Mouse (Mus musculus): ENCODE results near the gene Macf1. TPM values are rescaled to one million over a fixed set of nuclear protein-coding genes. Genes with fewer than 3 reads are reported as not detected.

Macf1 gene
- polyA plus RNA-seq, 1 experiment, result 62.9 TPM

- 58% methylated on average over 12 of the region's 12 CpGs for WGBS
- Histone ChIP-seq H3K36me3 (ENCODE audit: control insufficient read depth, insufficient read depth, low read length) (peaks cover 14% of the 10 kb centered on the region), H3K4me1 (ENCODE audit: control insufficient read depth, insufficient read depth, low read length) (peaks cover 12% of the 10 kb centered on the region), H3K27ac (ENCODE audit: insufficient read depth, low read depth, low read length) (peak overlapping the region; percentile 88), H3K4me3 (ENCODE audit: insufficient read depth, low read depth, low read length) (no peak overlapping the region), H3K27me3 (replicated peaks; ENCODE audit: control insufficient read depth, insufficient read depth, low read length) (no peaks in the 10 kb centered on the region)
- TF ChIP-seq POLR2A (IDR thresholded peaks at IDR 0.05; ENCODE audit: low read depth, low read length) (no peak), CTCF (conservative IDR thresholded peaks at IDR 0.05; ENCODE audit: insufficient read depth, insufficient read length, low read depth, low read length) (no peak)
- DNase-seq, result peak; percentile 77
Measured at GRCm38 (mm10) chr4:123374316-123375008, 309.7 kb downstream of the Macf1 start.

GRCm38 (mm10) chr4:123363555-123363954 is 320.6 kb downstream of the Macf1 start:
- no peak for DNase-seq
- Histone ChIP-seq H3K4me3 (ENCODE audit: insufficient read depth, low read depth, low read length) (no peak overlapping the region), H3K36me3 (ENCODE audit: control insufficient read depth, insufficient read depth, low read length) (peaks cover 26% of the 10 kb centered on the region), H3K27ac (ENCODE audit: insufficient read depth, low read depth, low read length) (no peak overlapping the region), H3K4me1 (ENCODE audit: control insufficient read depth, insufficient read depth, low read length) (no peaks in the 10 kb centered on the region), H3K27me3 (replicated peaks; ENCODE audit: control insufficient read depth, insufficient read depth, low read length) (no peaks in the 10 kb centered on the region; the same call in 1 of the 2 replicates)
- WGBS, result 79% methylated on average over 4 of the region's 4 CpGs
- TF ChIP-seq POLR2A (IDR thresholded peaks at IDR 0.05; ENCODE audit: low read depth, low read length) (no peak), CTCF (conservative IDR thresholded peaks at IDR 0.05; ENCODE audit: insufficient read depth, insufficient read length, low read depth, low read length) (no peak)

GRCm38 (mm10) chr4:123360771-123361170 is 323.4 kb downstream of the Macf1 start:
- Histone ChIP-seq H3K4me3 (ENCODE audit: insufficient read depth, low read depth, low read length) (no peak overlapping the region), H3K27ac (ENCODE audit: insufficient read depth, low read depth, low read length) (no peak overlapping the region), H3K27me3 (replicated peaks; ENCODE audit: control insufficient read depth, insufficient read depth, low read length) (no peaks in the 10 kb centered on the region), H3K4me1 (ENCODE audit: control insufficient read depth, insufficient read depth, low read length) (no peaks in the 10 kb centered on the region), H3K36me3 (ENCODE audit: control insufficient read depth, insufficient read depth, low read length) (peaks cover 16% of the 10 kb centered on the region)
- TF ChIP-seq POLR2A (IDR thresholded peaks at IDR 0.05; ENCODE audit: low read depth, low read length) (no peak), CTCF (conservative IDR thresholded peaks at IDR 0.05; ENCODE audit: insufficient read depth, insufficient read length, low read depth, low read length) (no peak)
- 91% methylated on average over 12 of the region's 12 CpGs for WGBS
- DNase-seq, result no peak

- DNase-seq, result no peak
- no peak overlapping the region for H3K4me3 ChIP-seq (ENCODE audit: insufficient read depth, low read depth, low read length)
- no peak for TF ChIP-seq CTCF (conservative IDR thresholded peaks at IDR 0.05; ENCODE audit: insufficient read depth, insufficient read length, low read depth, low read length)
- TF ChIP-seq POLR2A (IDR thresholded peaks at IDR 0.05; ENCODE audit: low read depth, low read length), result no peak
- WGBS, result 94% methylated on average over 7 of the region's 7 CpGs
- no peaks in the 10 kb centered on the region for H3K27me3 ChIP-seq (replicated peaks; ENCODE audit: control insufficient read depth, insufficient read depth, low read length)
- H3K27ac ChIP-seq (ENCODE audit: insufficient read depth, low read depth, low read length), result no peak overlapping the region
- H3K4me1 ChIP-seq (ENCODE audit: control insufficient read depth, insufficient read depth, low read length), result no peaks in the 10 kb centered on the region
- H3K36me3 ChIP-seq (ENCODE audit: control insufficient read depth, insufficient read depth, low read length), result peaks cover 10% of the 10 kb centered on the region
Measured at GRCm38 (mm10) chr4:123358613-123359012, 325.5 kb downstream of the Macf1 start.

GRCm38 (mm10) chr4:123355941-123356340 is 328.2 kb downstream of the Macf1 start:
- Histone ChIP-seq H3K4me3 (ENCODE audit: insufficient read depth, low read depth, low read length) (no peak overlapping the region), H3K4me1 (ENCODE audit: control insufficient read depth, insufficient read depth, low read length) (no peaks in the 10 kb centered on the region), H3K36me3 (ENCODE audit: control insufficient read depth, insufficient read depth, low read length) (peaks cover 6% of the 10 kb centered on the region), H3K27ac (ENCODE audit: insufficient read depth, low read depth, low read length) (no peak overlapping the region), H3K27me3 (replicated peaks; ENCODE audit: control insufficient read depth, insufficient read depth, low read length) (no peaks in the 10 kb centered on the region)
- WGBS, result 78% methylated on average over 8 of the region's 8 CpGs
- TF ChIP-seq POLR2A (IDR thresholded peaks at IDR 0.05; ENCODE audit: low read depth, low read length) (no peak), CTCF (conservative IDR thresholded peaks at IDR 0.05; ENCODE audit: insufficient read depth, insufficient read length, low read depth, low read length) (no peak)
- DNase-seq, result no peak

- DNase-seq, result no peak
- H3K36me3 ChIP-seq (ENCODE audit: control insufficient read depth, insufficient read depth, low read length), result peaks cover 6% of the 10 kb centered on the region
- H3K27ac ChIP-seq (ENCODE audit: insufficient read depth, low read depth, low read length), result no peak overlapping the region
- no peaks in the 10 kb centered on the region for H3K4me1 ChIP-seq (ENCODE audit: control insufficient read depth, insufficient read depth, low read length)
- 82% methylated on average over 10 of the region's 10 CpGs for WGBS
- TF ChIP-seq POLR2A (IDR thresholded peaks at IDR 0.05; ENCODE audit: low read depth, low read length) (no peak), CTCF (conservative IDR thresholded peaks at IDR 0.05; ENCODE audit: insufficient read depth, insufficient read length, low read depth, low read length) (no peak)
- no peaks in the 10 kb centered on the region for H3K27me3 ChIP-seq (replicated peaks; ENCODE audit: control insufficient read depth, insufficient read depth, low read length)
- no peak overlapping the region for H3K4me3 ChIP-seq (ENCODE audit: insufficient read depth, low read depth, low read length)
Measured at GRCm38 (mm10) chr4:123353271-123353877, 330.8 kb downstream of the Macf1 start.

GRCm38 (mm10) chr4:123343471-123343789 is 340.7 kb downstream of the Macf1 start:
- no peaks in the 10 kb centered on the region for H3K4me1 ChIP-seq (ENCODE audit: control insufficient read depth, insufficient read depth, low read length)
- WGBS, result 3% methylated on average over 6 of the region's 6 CpGs
- DNase-seq, result no peak
- TF ChIP-seq CTCF (conservative IDR thresholded peaks at IDR 0.05; ENCODE audit: insufficient read depth, insufficient read length, low read depth, low read length) (no peak), POLR2A (IDR thresholded peaks at IDR 0.05; ENCODE audit: low read depth, low read length) (no peak)
- no peak overlapping the region for H3K27ac ChIP-seq (ENCODE audit: insufficient read depth, low read depth, low read length)
- H3K27me3 ChIP-seq (replicated peaks; ENCODE audit: control insufficient read depth, insufficient read depth, low read length), result no peaks in the 10 kb centered on the region
- peak overlapping the region; percentile 54; the same call in 1 of the 2 replicates for H3K4me3 ChIP-seq (ENCODE audit: insufficient read depth, low read depth, low read length)
- no peaks in the 10 kb centered on the region for H3K36me3 ChIP-seq (ENCODE audit: control insufficient read depth, insufficient read depth, low read length)
